In the genomic region with DNA sequence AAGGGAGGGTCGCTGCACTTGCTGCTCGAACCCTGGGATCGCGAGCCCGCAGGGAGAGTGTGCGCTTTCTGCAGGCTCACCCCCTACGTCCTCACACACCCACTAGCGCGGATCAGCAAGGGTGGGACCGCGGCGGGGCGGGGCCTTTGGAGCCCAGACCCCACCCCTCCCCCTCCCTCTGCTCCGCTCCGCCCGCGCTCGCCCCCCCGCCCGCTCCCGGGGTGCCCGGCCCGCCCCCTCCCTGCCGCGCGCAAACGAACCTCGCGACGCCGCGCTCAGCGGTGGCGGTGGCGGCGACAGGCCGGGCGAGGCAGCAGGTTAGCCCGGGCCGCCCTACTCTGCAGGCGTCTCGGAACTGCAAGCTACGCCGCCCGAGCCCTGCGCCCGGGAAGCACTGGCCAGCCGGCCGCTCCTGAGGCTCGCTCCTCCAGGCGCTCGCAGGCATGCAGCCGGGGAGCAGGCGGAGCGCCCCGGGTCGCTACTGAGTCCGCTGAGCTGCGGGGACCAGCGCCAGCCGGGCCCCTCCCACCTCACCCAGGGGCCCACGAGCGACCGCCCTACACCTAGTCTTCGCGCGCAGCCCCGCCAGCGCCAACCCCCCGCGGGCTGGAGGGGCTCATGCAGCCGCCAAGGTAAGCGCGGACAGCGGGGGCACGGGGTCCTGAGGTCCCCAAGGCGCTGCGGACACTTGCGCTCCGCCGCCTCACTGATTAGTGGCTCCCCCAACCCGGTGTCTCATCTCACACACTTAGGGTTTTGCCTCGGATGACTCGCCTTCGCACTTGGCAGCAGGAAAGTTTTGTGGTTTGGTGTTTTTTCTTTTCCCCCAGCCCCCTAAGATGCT, we compare ENCODE assay signal across 8 mouse cellular contexts. TPM values are rescaled to one million over a fixed set of nuclear protein-coding genes. Genes with fewer than 3 reads are reported as not detected.
DNase-seq lines count a peak whose midpoint lies in the region; ATAC-seq and TF ChIP-seq lines count a peak whose summit lies in the region.

A gene (plus strand): TSS at position 253 of the 844 bp plus-strand sequence.

- peak within 1 kb of the TSS; percentile 95 for H3K9ac ChIP-seq in forebrain, embryonic 11.5 days (ENCODE audit: low read length)
- peak within 1 kb of the TSS; percentile 57 for H3K9ac ChIP-seq in heart, embryonic 15.5 days
- H3K9ac ChIP-seq in liver, postnatal 0 days (replicated peaks): no peak within 1 kb of the TSS

- peaks cover 29% of the 10 kb centered on the region for H3K4me1 ChIP-seq in forebrain, embryonic 11.5 days (replicated peaks; ENCODE audit: control insufficient read depth, insufficient read depth, low read length)
- H3K4me1 ChIP-seq in heart, embryonic 15.5 days (replicated peaks): peaks cover 31% of the 10 kb centered on the region
- peaks cover 14% of the 10 kb centered on the region for H3K4me1 ChIP-seq in liver, postnatal 0 days (ENCODE audit: insufficient read depth)

- WGBS in forebrain, embryonic 11.5 days: under 1% methylated on average over 72 of the region's 85 CpGs
- under 1% methylated on average over 61 of the region's 85 CpGs for WGBS in heart, embryonic 15.5 days
- 1% methylated on average over 51 of the region's 85 CpGs for WGBS in liver, postnatal 0 days (ENCODE audit: insufficient replicate concordance)

- TF ChIP-seq EP300 in liver, postnatal 0 days (IDR thresholded peaks at IDR 0.05; ENCODE audit: low read depth): no peak

- DNase-seq in CD4-positive helper T cell, adult 2 months (ENCODE audit: low read depth, low spot score): peak; percentile 11
- no peak for DNase-seq in adrenal gland, adult 8-10 months
- peak; percentile 91 for DNase-seq in forebrain, embryonic 11.5 days (ENCODE audit: low spot score)
- peak; percentile 69 to 81 for DNase-seq in kidney, postnatal 4 days
- peak; percentile 26 for DNase-seq in liver, postnatal 0 days
- peak; percentile 81 for DNase-seq in retina, postnatal 1 day
- no peak for DNase-seq in ovary, postnatal 10 days (ENCODE audit: low spot score)

- H3K27me3 ChIP-seq in forebrain, embryonic 11.5 days (ENCODE audit: control insufficient read depth, insufficient read depth, low read length): peaks cover 4% of the 10 kb centered on the region; the same call in 1 of the 2 replicates
- H3K27me3 ChIP-seq in heart, embryonic 15.5 days: peaks cover 86% of the 10 kb centered on the region
- peaks cover 73% of the 10 kb centered on the region for H3K27me3 ChIP-seq in liver, postnatal 0 days (ENCODE audit: insufficient read depth, low read length)

- peak; percentile 85 for ATAC-seq in forebrain, embryonic 11.5 days (replicated peaks; ENCODE audit: low FRiP score)
- peak; percentile 77 for ATAC-seq in heart, embryonic 15.5 days (replicated peaks; ENCODE audit: insufficient number of reproducible peaks, insufficient read depth, low FRiP score, low read depth)
- no peak for ATAC-seq in liver, postnatal 0 days

- peak within 1 kb of the TSS; percentile 88 for H3K4me2 ChIP-seq in forebrain, embryonic 11.5 days (ENCODE audit: low read depth, low read length, severe bottlenecking)
- peak within 1 kb of the TSS; percentile 99 for H3K4me2 ChIP-seq in heart, embryonic 15.5 days
- peak within 1 kb of the TSS; percentile 75 for H3K4me2 ChIP-seq in liver, postnatal 0 days (ENCODE audit: low read depth, low read length)

- TF ChIP-seq CTCF in liver, postnatal 0 days (IDR thresholded peaks at IDR 0.05; ENCODE audit: low read depth): no peak

- peak within 1 kb of the TSS; percentile 86 for H3K27ac ChIP-seq in forebrain, embryonic 11.5 days (ENCODE audit: low read depth, low read length)
- no peak within 1 kb of the TSS for H3K27ac ChIP-seq in heart, embryonic 15.5 days
- no peak within 1 kb of the TSS for H3K27ac ChIP-seq in liver, postnatal 0 days (ENCODE audit: low read depth)

- peak within 1 kb of the TSS; percentile 76 for H3K4me3 ChIP-seq in forebrain, embryonic 11.5 days (ENCODE audit: low read depth, low read length)
- H3K4me3 ChIP-seq in heart, embryonic 15.5 days: peak within 1 kb of the TSS; percentile 63
- H3K4me3 ChIP-seq in liver, postnatal 0 days (ENCODE audit: low read depth, low read length): peak within 1 kb of the TSS; percentile 43

- no peaks in the 10 kb centered on the region for H3K9me3 ChIP-seq in forebrain, embryonic 11.5 days (ENCODE audit: control insufficient read depth, low read length)
- H3K9me3 ChIP-seq in heart, embryonic 15.5 days (replicated peaks): no peaks in the 10 kb centered on the region
- no peaks in the 10 kb centered on the region for H3K9me3 ChIP-seq in liver, postnatal 0 days (ENCODE audit: low read length)

- no peaks in the 10 kb centered on the region for H3K36me3 ChIP-seq in forebrain, embryonic 11.5 days (ENCODE audit: control insufficient read depth, insufficient read depth, low read length)
- H3K36me3 ChIP-seq in heart, embryonic 15.5 days: no peaks in the 10 kb centered on the region
- no peaks in the 10 kb centered on the region for H3K36me3 ChIP-seq in liver, postnatal 0 days (replicated peaks; ENCODE audit: insufficient read depth, low read length)

RNA-seq across cellular contexts. Expression of the gene that starts here (rescaled TPM):
- total RNA-seq in adrenal gland, adult 8-10 months (2022): 10 to 100 TPM; 12.8 to 16.1 (median 14.0) TPM
- polyA plus RNA-seq in forebrain, embryonic 11.5 days (2014; fragmentation: Nextera tagmentation; extraction: Ambion mirVana): 37.0 and 40.5 TPM in 2 replicates
- polyA plus RNA-seq in heart, embryonic 15.5 days (2015; fragmentation: Nextera tagmentation; extraction: Ambion mirVana): 3.3 and 5.9 TPM in 2 replicates
- 0.12 TPM in 2 replicates for polyA plus RNA-seq in liver, postnatal 0 days (2015; fragmentation: Nextera tagmentation; extraction: Ambion mirVana)

Comparison
In these comparisons a context has a peak if more than half of its experiments do, and no peak if none do; other contexts are left out.
1. Peak in DNase-seq, H3K4me3 ChIP-seq and H3K4me2 ChIP-seq in liver, postnatal 0 days; RNA of the gene not detected or under 1 TPM.
2. DNase-seq: peak in CD4-positive helper T cell, adult 2 months (single experiment), forebrain, embryonic 11.5 days (single experiment), kidney, postnatal 4 days (2 of 2) and retina, postnatal 1 day (single experiment); none in adrenal gland, adult 8-10 months (single experiment) and ovary, postnatal 10 days (single experiment).
3. Peak in every context shown above with its lines, with median percentiles within 50 percentile points of each other: H3K4me2 ChIP-seq and H3K4me3 ChIP-seq.